Mouse (Mus musculus) hindbrain, postnatal 0 days (tissue): ENCODE results near the gene Tlcd1. TPM values are rescaled to one million over a fixed set of nuclear protein-coding genes. Genes with fewer than 3 reads are reported as not detected.
"Not testable (repeated sequence)": the region's sequence is repeated elsewhere in the genome, so short reads cannot be mapped to it uniquely, and the experiment has no call there.

Experiments
- ATAC-seq: fragments of 200-750 bp; cut with Nextera tagmentation; 2 replicates; pipeline ENCODE4 v1.8.0; 2017; ENCODE audit warnings: mild to moderate bottlenecking, moderate TSS enrichment, moderate library complexity
- DNase-seq: peaks from one replicate; pipeline ENCODE4 v3.0.0-alpha.2; 2015; ENCODE audit warnings: low spot score
- H3K27ac ChIP-seq: fragments of 300-500 bp; sonication (generic); 2 replicates; pipeline ENCODE4 v1.5.1; 2014; ENCODE audit warnings: mild to moderate bottlenecking
- H3K27me3 ChIP-seq: fragments of 300-500 bp; sonication (generic); 2 replicates; pipeline ENCODE4 v1.6.1; 2014; ENCODE audit warnings: low read length, mixed read lengths; ENCODE audit not compliant: insufficient read depth
- H3K36me3 ChIP-seq: fragments of 300-500 bp; sonication (generic); 2 replicates; pipeline ENCODE4 v1.6.1; 2014; ENCODE audit warnings: low read length, mixed read lengths; ENCODE audit not compliant: insufficient read depth
- H3K4me1 ChIP-seq: fragments of 300-500 bp; sonication (generic); 2 replicates; pipeline ENCODE4 v1.6.1; 2014; ENCODE audit warnings: antibody characterized with exemption, low read length, mixed read lengths; ENCODE audit not compliant: insufficient read depth
- H3K4me2 ChIP-seq: fragments of 300-500 bp; sonication (generic); 2 replicates; pipeline ENCODE4 v1.6.1; 2014; ENCODE audit warnings: low read depth, mild to moderate bottlenecking, low read length, moderate library complexity, mixed read lengths
- H3K4me3 ChIP-seq: fragments of 300-500 bp; sonication (generic); 2 replicates; pipeline ENCODE4 v1.5.1; 2014; ENCODE audit warnings: low read length
- H3K9ac ChIP-seq: fragments of 300-500 bp; sonication (generic); replicated peaks from 2 replicates; pipeline ENCODE4 v1.6.1; 2014; ENCODE audit warnings: mild to moderate bottlenecking, low read length, moderate library complexity, mixed read lengths
- H3K9me3 ChIP-seq: fragments of 300-500 bp; sonication (generic); 2 replicates; pipeline ENCODE4 v1.6.1; 2016; ENCODE audit warnings: low read length, mixed read lengths
- CTCF ChIP-seq: IDR thresholded peaks from 2 replicates; pipeline ENCODE4 v1.5.1; 2016; ENCODE audit warnings: antibody characterized with exemption, control low read depth, low read depth
- WGBS: fragments of 180-500 bp; shearing (Covaris S2); extraction: QIAGEN DNeasy Blood & Tissue Kit; methylation state at CpG from one replicate; pipeline ENCODE4 v1.1.7; 2014; 5-methylcytosine and 5-hydroxymethylcytosine counted together
- polyA plus RNA-seq: library from polyadenylated mRNA; unstranded; fragments of >200 nt; fragmentation: Nextera tagmentation; extraction: Ambion mirVana; gene quantifications from 2 replicates; pipeline ENCODE4 v1.2.1, GENCODE M21; 2015
- total RNA-seq: library from RNA; depleted of rRNA; stranded (reverse); fragments of >200 nt; gene quantifications from 2 replicates; pipeline ENCODE4 v1.2.3, GENCODE M21; 2014

Gene Tlcd1
- total and polyA plus RNA-seq, 2 experiments from 2014 or later = 36.8 to 46.1 TPM

DNA sequence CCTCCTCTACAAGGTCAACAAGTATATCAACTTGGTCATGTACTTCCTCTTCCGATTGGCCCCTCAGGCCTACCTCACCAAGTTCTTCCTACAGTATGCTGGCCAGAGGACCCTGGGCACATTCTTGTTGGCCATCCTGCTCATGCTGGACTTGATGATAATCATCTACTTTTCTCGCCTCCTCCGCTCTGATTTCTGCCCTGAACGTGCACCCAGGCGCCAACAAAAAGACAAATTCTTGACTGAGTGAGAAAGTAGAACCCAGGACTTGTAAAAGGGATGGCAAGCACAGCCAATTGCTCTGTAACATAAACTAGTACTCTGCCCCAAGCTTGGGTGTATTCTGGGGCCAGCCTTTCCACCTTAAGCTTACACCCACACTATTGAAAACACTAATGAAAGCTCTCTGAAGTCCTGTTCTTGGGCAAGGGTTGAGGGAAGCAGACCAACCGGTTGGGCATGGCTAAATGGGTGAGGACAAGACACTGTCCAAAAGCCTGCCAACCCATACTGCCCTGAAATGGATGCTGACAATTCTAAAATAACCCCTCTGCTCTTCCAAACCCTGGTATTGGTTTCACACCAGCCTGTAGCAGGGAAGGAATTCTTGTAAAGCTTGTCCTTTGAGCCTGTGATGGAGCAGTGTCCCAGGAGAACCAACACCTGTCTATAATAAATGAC, 3.7 kb downstream of the Tlcd1 start:
- Histone ChIP-seq H3K9me3 (no peaks in the 10 kb centered on the region), H3K9ac (no peak overlapping the region), H3K36me3 (peaks cover 22% of the 10 kb centered on the region), H3K27me3 (no peaks in the 10 kb centered on the region), H3K4me2 (peak overlapping the region; percentile 59), H3K4me1 (peaks cover 17% of the 10 kb centered on the region), H3K4me3 (no peak overlapping the region), H3K27ac (no peak overlapping the region)
- TF ChIP-seq CTCF = no peak
- 77% methylated on average over 6 of the region's 6 CpGs for whole genome bisulfite sequencing
- DNase-seq (no peak), ATAC-seq (no peak)

DNA sequence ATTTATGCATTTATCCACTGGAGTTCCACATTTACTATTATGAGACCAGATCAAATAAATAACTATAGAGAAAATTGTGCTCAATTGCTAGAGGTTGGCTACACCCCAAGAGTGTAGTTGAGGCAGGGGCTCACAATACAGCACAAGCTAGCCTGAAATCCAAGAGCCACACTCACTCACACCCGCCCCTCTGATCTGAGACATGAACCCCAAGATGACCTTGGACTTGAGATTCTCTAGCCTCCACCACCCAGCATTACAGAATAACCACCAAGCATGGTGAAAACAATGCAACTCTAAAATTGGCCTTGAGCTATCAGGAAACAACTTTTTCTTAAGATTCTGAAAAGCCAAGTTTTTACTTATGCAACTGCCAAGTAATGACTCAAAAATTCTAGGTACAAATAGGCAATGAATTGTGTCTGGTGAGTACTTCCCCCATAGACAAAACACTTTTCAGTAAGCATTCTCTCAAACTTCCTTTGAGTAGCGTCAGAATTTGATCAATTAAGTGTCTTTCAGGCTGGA, 5.4 kb downstream of the Tlcd1 start:
- Histone ChIP-seq H3K36me3 (peaks cover 22% of the 10 kb centered on the region), H3K27ac (no peak overlapping the region), H3K4me2 (peak overlapping the region; percentile 70), H3K9me3 (no peaks in the 10 kb centered on the region), H3K9ac (peak overlapping the region; percentile 75), H3K4me1 (peaks cover 17% of the 10 kb centered on the region), H3K27me3 (no peaks in the 10 kb centered on the region), H3K4me3 (peak overlapping the region; percentile 77)
- TF ChIP-seq CTCF = no peak
- no peak for DNase-seq
- 46% methylated on average over 2 of the region's 2 CpGs for WGBS
- ATAC-seq = no peak

DNA sequence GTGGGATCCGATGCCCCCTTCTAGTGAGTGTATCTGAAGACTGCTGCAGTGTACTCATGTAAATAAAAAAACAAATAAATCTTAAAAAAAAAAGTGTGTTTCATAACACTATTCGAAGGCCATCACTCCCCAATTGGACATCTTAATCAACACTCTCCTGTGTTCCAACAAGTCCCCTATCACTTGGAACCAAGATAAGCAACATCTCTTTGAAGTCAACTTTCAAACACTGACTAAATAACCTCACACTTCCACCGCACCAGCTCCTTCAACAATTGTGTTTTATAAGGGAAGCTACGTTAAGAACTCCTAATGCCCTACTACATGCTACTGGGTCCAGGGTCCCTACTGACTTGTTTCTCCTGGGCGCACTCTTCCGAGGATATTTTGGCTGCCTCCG, 5.9 kb downstream of the Tlcd1 start:
- H3K4me1 ChIP-seq = peaks cover 17% of the 10 kb centered on the region
- H3K9ac ChIP-seq = peak overlapping the region; percentile 75
- peak overlapping the region; percentile 70 for H3K4me2 ChIP-seq
- no peak for DNase-seq
- TF ChIP-seq CTCF = no peak
- H3K27me3 ChIP-seq = no peaks in the 10 kb centered on the region
- H3K27ac ChIP-seq = peak overlapping the region; percentile 95; the same call in 1 of the 2 replicates
- H3K36me3 ChIP-seq = peaks cover 22% of the 10 kb centered on the region
- peak overlapping the region; percentile 77 for H3K4me3 ChIP-seq
- no peaks in the 10 kb centered on the region for H3K9me3 ChIP-seq
- no peak for ATAC-seq
- 9% methylated on average over 7 of the region's 7 CpGs for WGBS

DNA sequence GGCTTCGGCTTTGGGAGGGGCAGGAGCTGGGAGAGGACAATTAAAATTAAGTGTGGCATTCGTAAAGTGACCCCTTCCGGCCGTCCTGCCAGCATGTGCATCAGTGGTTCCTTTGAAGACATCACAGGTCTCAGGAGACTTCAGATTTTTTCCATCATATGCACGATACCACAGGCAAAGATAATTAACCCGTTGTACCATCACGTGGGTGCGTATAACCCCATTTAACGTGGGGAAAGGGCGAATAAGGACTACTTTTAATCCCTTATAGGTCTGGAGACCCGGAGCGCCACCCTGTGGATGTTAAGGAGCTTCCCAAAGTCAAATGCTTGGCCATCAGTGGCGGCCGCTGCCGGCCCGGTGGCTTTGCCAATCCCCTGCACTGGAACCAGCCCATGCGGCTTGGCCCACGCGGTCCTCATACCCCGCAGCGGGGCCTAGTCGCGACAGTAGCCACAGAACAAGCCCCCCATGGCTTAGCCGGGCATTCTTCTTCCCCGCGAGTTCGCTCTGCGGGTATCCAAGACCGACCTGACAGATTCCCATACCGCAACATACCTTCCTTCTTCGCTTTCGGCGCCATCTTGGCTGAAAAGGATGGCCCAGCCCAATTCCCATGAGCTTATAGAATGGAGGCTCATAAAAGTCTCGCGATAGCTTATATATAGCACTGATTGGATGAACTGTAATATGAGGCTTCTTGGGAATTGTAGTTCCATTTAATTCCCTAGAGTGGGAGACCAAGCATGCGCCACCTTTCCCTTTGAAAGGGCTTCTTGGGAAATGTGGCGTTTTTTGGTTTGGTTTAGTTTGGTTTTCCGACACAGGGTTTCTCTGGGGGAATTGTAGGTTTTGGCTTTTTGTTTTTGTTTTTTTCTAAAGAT, 6.7 kb downstream of the Tlcd1 start, which contains the start of gene Rpl23a:
Gene Rpl23a, minus strand, starts transcription at position 624 of the 884 bp plus-strand sequence.
- Histone ChIP-seq H3K4me2 (peak within 1 kb of the TSS; percentile 70), H3K4me1 (peaks cover 17% of the 10 kb centered on the region)
- WGBS = under 1% methylated on average over 38 of the region's 38 CpGs

DNA sequence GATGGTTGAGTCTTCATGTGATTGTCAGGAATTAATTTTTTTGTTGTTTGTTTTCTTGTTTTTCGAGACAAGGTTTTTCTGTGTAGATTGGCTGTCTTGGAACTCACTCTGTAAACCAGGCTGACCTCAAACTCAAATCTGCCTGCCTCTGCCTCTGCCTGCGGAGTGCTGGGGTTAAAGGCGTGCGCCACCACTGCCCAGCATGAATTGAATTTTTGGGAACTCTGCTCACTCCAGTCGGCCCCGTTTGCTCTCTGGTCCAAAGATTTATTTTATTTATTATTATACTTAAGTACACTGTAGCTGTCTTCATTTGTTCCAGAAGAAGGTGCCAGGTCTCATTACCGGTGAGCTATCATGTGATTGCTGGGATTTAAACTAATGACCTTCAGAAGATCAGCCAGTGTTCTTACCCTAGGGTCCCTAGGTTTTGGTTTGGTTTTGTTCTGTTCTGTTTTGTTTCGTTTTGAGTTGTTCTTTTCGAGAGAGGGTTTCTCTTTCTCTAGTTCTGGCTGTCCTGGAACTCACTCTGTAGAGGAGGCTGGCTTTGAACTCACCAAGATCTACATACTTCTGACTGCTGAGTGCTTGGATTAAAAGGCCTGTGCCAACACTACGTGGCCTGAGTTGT, 7.5 kb downstream of the Tlcd1 start:
- no peaks in the 10 kb centered on the region for H3K9me3 ChIP-seq
- DNase-seq (no peak), ATAC-seq (no peak)
- H3K4me3 ChIP-seq = peak overlapping the region; percentile 77
- H3K36me3 ChIP-seq = peaks cover 22% of the 10 kb centered on the region
- TF ChIP-seq CTCF = no peak
- peaks cover 11% of the 10 kb centered on the region for H3K4me1 ChIP-seq
- WGBS = 46% methylated on average over 10 of the region's 10 CpGs
- H3K27ac ChIP-seq = 0 out of 2 replicates have a peak overlapping the region, but pooled peaks have one; percentile 16
- no peaks in the 10 kb centered on the region for H3K27me3 ChIP-seq
- H3K4me2 ChIP-seq = peak overlapping the region; percentile 70
- H3K9ac ChIP-seq = no peak overlapping the region

More for the DNA sequence above, 6.7 kb downstream of the Tlcd1 start, which contains the start of gene Rpl23a:
- peak; percentile 66 for TF ChIP-seq CTCF
- Histone ChIP-seq H3K9me3 (no peaks in the 10 kb centered on the region), H3K27me3 (no peaks in the 10 kb centered on the region), H3K36me3 (peaks cover 22% of the 10 kb centered on the region), H3K27ac (peak within 1 kb of the TSS; percentile 95), H3K4me3 (peak within 1 kb of the TSS; percentile 77), H3K9ac (peak within 1 kb of the TSS; percentile 75)
- DNase-seq = peak; percentile 98
- ATAC-seq = peak; percentile 91

DNA sequence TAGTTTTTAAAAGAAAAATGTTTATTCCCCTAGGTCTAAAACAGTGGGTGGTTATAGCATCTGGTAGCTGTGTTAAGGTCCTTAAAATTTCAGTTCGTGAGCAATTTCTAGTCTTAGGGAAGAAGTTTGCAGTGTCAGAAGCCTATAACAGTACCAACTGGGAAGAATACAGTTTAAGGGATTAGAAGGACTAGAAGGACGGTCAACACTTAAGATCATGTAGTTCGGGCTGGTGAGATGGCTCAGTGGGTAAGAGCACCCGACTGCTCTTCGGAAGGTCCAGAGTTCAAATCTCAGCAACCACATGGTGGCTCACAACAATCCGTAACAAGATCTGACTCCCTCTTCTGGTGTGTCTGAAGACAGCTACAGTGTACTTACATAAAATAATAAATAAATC, 8.2 kb downstream of the Tlcd1 start:
- not testable (repeated sequence) for DNase-seq, H3K27ac ChIP-seq, H3K4me3 ChIP-seq, H3K27me3 ChIP-seq, H3K4me2 ChIP-seq, H3K9ac ChIP-seq, ATAC-seq, H3K9me3 ChIP-seq
- 92% methylated on average over 6 of the region's 6 CpGs for WGBS
- peaks cover 18% of the 10 kb centered on the region for H3K36me3 ChIP-seq
- H3K4me1 ChIP-seq = peaks cover 11% of the 10 kb centered on the region
